Mouse (Mus musculus) CH12.LX (cell line): Measurements from ENCODE around the gene Pigu.

ENCODE experiments used
- CTCF ChIP-seq, 2 experiments: IDR thresholded peaks in 1 of 2; conservative IDR thresholded peaks in 1 of 2; 2 replicates each; pipeline ENCODE4 v1.5.1; 2011 to 2012; ENCODE audit warnings: low read depth in 2 of 2, low read length in 2 of 2, improper control_type of control experiment in 1 of 2, inconsistent platforms in 1 of 2, mild to moderate bottlenecking in 1 of 2, moderate library complexity in 1 of 2
- EP300 ChIP-seq: IDR thresholded peaks from 2 replicates; pipeline ENCODE4 v1.6.1; 2011; ENCODE audit warnings: low read length, improper control_type of control experiment
- KAT2A ChIP-seq: IDR thresholded peaks from 2 replicates; pipeline ENCODE4 v1.6.1; 2012; ENCODE audit warnings: low read length, improper control_type of control experiment, inconsistent platforms; ENCODE audit not compliant: insufficient replicate concordance

GRCm38 (mm10) chr2:155295453-155295852, 61.8 kb downstream of the Pigu start:
- TF ChIP-seq EP300 (no peak), CTCF (conservative IDR thresholded peaks at IDR 0.05 in 1 of 2, IDR thresholded peaks at IDR 0.05 in 1 of 2; ENCODE audit: low read depth in 2 of 2, low read length in 2 of 2) (no peak), KAT2A (no peak)
